Mouse (Mus musculus): ENCODE data around the gene Olfr582.

Gene Olfr582

DNA sequence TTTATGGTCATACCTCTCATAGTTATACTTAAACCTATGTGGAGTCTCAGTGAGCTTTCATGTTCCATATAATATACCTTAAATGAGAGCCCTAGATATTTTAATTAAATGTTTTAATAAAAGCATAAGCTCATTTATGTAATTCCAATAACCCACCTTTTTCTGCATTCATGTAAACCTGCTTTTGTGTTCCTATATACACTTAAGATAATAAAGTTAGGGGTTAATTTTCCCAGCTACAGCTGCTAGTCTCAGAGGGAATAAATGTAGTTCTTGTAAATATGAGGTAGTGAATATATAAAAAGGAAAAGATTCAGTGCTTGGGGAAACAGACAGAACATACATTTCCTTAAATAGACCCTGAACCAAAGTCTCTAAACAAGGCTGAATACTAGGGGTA, at the start of gene Olfr582:
Olfr582 (plus strand) TSS at position 301 of the 400 bp plus-strand sequence.
- no peak for DNase-seq

GRCm38 (mm10) chr7:102989224-102989623, 48.6 kb upstream of the Olfr582 start, which contains the start of gene Olfr578:
Gene Olfr578 (minus strand): TSS chr7:102989324.
- no peak for DNase-seq

DNA sequence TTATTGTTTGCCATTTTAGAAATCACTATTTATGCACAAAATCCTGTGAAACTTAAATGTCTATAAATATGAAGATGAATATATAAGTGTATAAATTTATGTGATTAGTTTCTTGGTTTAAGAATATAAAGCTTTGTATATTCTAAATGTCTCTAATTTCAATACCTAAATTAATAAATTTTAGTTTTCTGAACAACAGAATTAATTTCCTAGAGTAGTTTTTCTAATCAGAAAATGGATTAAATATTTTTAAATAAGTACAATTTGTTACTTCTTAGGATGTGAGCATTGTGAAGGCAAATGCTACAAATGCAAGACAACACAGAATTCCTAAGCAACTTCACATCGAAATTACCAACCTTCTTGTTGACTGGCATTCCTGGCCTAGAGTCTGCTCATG, 13.2 kb downstream of the Olfr582 start, which contains the start of gene Olfr583:
Olfr583 (plus strand) TSS at position 301 of the 400 bp plus-strand sequence.
- DNase-seq: no peak

DNA sequence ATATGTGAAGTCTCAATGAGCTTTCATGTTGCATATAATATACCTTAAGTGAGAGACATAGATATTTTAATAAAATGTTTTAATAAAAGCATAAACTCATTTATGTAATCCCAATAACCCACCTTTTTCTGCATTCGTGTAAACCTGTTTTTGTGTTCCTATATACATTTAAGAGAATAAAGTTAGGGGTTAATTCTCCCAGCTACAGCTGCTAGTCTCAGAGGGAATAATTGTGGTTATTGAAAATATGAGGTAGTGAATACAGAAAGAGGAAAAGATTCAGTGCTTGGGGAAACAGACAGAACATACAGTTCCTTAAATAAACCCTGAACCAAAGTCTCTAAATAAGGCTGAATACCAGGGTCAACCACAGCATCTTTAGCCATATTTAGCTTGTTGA, 43.8 kb downstream of the Olfr582 start, which contains the start of gene Olfr584:
Olfr584 (plus strand) TSS at position 301 of the 400 bp plus-strand sequence.
- DNase-seq: no peak

Data from layer of hippocampus, adult 9-11 months (tissue).